Mouse (Mus musculus): ENCODE measurements around the gene Pdcl2.

The Pdcl2 gene

GRCm38 (mm10) chr5:76303379-76303744 lies 27.6 kb downstream of the Pdcl2 start:
- DNase-seq: no peak

- DNase-seq: no peak
Measured at GRCm38 (mm10) chr5:76302009-76302408, 28.9 kb downstream of the Pdcl2 start.

GRCm38 (mm10) chr5:76289234-76289691 lies 41.7 kb downstream of the Pdcl2 start:
- DNase-seq: peak in 1 of 2 experiments; percentile 22

GRCm38 (mm10) chr5:76288256-76288655 lies 42.7 kb downstream of the Pdcl2 start:
- DNase-seq: no peak

- no peak for DNase-seq
Measured at GRCm38 (mm10) chr5:76287062-76287461, 43.9 kb downstream of the Pdcl2 start.

- no peak for DNase-seq
Measured at GRCm38 (mm10) chr5:76285699-76286098, 45.3 kb downstream of the Pdcl2 start.

- DNase-seq: no peak
Measured at GRCm38 (mm10) chr5:76283890-76284289, 47.1 kb downstream of the Pdcl2 start.

GRCm38 (mm10) chr5:76274977-76275376 lies 56.0 kb downstream of the Pdcl2 start:
- no peak for DNase-seq
